Mouse (Mus musculus) thymus, adult 2 months (tissue): Measurements from ENCODE around the gene Ddias.

Source experiments
- CTCF ChIP-seq: fragments of 200-500 bp; IDR thresholded peaks from 2 replicates; pipeline ENCODE4 v1.5.1; 2012; ENCODE audit warnings: mild to moderate bottlenecking, control low read depth, low read length, moderate library complexity, borderline replicate concordance; ENCODE audit not compliant: control insufficient read depth, poor library complexity, insufficient read depth; ENCODE audit errors: extremely low read depth
- POLR2A ChIP-seq: fragments of 200-500 bp; IDR thresholded peaks from 2 replicates; pipeline ENCODE4 v1.6.1; 2012; ENCODE audit warnings: mild to moderate bottlenecking, low read length, control low read depth, moderate library complexity; ENCODE audit not compliant: control insufficient read depth, poor library complexity, insufficient read depth; ENCODE audit errors: extremely low read depth

DNA sequence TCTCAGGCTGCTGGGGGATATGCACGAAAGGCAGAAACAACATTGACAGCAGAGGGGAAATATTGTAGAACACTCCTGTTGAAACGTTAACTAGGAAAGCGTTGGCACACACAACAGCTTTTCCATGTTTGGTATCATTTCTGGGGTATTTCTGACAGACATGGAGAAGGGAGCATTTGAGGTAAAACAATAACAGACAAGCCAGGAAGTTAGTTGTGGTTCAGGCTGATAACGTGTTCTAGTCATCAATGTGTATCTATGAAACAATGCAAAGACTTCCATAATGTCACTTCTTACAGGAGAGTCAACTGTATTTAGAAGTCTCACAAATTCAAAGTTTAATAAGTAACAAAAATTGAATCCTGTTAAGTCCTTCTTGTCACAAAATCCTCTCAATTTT lies 2.5 kb downstream of the Ddias start:
- TF ChIP-seq CTCF = no peak
- TF ChIP-seq POLR2A = no peak
